Mouse (Mus musculus): Measurements from ENCODE around the gene Olfr1229.

Olfr1229 gene

GRCm38 (mm10) chr2:89287914-89288313 lies at the start of gene Olfr1229:
Gene Olfr1229, minus strand, starts transcription at chr2:89288014.
- no peak for DNase-seq (ENCODE audit: low spot score in 2 of 2)

- DNase-seq (ENCODE audit: low spot score in 2 of 2) = no peak
Measured at GRCm38 (mm10) chr2:89329575-89329974, 41.8 kb upstream of the Olfr1229 start, which contains the start of gene Olfr1232. Gene Olfr1232, minus strand, starts transcription at chr2:89329675.

GRCm38 (mm10) chr2:89306974-89307373 lies 19.2 kb upstream of the Olfr1229 start, which contains the start of gene Olfr1231:
Gene Olfr1231, minus strand, starts transcription at chr2:89307074.
- DNase-seq (ENCODE audit: low spot score in 2 of 2) = no peak

- DNase-seq (ENCODE audit: low spot score in 2 of 2) = no peak
Measured at GRCm38 (mm10) chr2:89297168-89297567, 9.4 kb upstream of the Olfr1229 start, which contains the start of gene Olfr1230. Gene Olfr1230, minus strand, starts transcription at chr2:89297268.

- no peak for DNase-seq (ENCODE audit: low spot score in 2 of 2)
Measured at GRCm38 (mm10) chr2:89253962-89254361, 33.9 kb downstream of the Olfr1229 start, which contains the start of gene Olfr1228. Gene Olfr1228, minus strand, starts transcription at chr2:89254062.
